Mouse (Mus musculus): Measurements from ENCODE around the gene Sf1.
A peak's percentile ranks its signal among the peaks of the same experiment; 100 is the strongest.

Gene Sf1

GRCm38 (mm10) chr19:6363411-6364240, at the start of gene Sf1:
Gene Sf1, plus strand, starts transcription at chr19:6363690.
- peak; percentile 100 for DNase-seq (ENCODE audit: low spot score in 2 of 2)

- no peak for DNase-seq (ENCODE audit: low spot score in 2 of 2)
These were observed 49.7 kb upstream of the Sf1 start for GRCm38 (mm10) chr19:6313796-6314195.

DNA sequence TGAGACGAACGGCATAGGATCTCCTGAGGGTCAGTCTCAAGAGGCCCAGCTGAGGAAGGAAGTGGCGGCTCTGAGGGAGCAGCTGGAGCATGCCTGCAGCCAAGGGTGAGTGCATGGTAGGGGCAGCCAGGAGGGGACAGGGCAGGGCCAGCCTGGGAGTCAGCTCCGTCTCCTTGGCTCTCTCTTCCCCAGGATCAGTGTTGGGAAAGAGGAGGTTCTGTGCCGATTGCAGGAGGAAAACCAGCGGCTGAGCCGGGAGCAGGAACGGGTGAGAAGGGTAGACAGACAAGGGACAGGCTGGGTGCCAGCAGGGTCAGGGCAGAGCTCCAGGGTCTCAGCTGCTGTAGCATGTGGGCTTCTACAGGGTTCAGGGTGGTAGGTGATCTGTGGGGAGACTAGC, 49.0 kb upstream of the Sf1 start:
- DNase-seq (ENCODE audit: low spot score in 2 of 2) = no peak

DNA sequence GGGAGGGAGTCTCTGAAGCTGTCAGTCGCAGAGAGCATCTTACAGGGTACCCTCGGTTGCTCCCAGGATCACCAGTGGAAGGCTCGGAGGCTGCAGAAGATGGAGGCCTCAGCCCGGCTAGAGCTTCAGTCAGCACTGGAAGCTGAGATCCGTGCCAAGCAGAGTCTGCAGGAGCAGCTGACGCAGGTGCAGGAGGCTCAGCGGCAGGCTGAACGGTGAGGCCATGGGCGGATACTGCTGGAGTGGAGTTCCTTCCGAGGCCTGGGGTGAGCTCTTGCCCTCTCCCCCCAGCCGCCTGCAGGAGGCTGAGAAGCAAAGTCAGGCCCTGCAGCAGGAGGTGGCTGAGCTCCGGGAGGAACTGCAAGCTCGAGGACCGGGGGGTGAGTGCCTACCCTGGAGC, 47.9 kb upstream of the Sf1 start:
- no peak for DNase-seq (ENCODE audit: low spot score in 2 of 2)

DNA sequence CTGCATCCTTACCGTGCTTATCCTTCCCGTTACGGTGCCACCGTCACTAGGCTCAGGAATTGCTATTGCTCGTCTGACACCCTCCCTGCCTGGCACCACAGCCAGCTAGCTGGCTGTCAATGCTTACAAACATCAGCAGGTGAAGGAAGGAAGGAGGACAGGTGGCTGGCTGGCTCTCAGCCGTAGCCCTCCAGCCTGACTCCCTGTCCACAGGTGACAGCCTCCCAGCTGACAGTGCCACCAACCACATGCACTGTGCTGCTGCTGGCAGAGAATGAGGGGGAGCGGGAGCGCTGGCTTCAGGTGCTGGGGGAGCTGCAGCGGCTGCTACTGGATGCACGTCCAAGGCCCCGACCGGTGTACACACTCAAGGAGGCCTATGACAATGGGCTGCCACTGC, 45.3 kb upstream of the Sf1 start:
- no peak for DNase-seq (ENCODE audit: low spot score in 2 of 2)

GRCm38 (mm10) chr19:6321358-6321757, 42.1 kb upstream of the Sf1 start:
- no peak for DNase-seq (ENCODE audit: low spot score in 2 of 2)

DNA sequence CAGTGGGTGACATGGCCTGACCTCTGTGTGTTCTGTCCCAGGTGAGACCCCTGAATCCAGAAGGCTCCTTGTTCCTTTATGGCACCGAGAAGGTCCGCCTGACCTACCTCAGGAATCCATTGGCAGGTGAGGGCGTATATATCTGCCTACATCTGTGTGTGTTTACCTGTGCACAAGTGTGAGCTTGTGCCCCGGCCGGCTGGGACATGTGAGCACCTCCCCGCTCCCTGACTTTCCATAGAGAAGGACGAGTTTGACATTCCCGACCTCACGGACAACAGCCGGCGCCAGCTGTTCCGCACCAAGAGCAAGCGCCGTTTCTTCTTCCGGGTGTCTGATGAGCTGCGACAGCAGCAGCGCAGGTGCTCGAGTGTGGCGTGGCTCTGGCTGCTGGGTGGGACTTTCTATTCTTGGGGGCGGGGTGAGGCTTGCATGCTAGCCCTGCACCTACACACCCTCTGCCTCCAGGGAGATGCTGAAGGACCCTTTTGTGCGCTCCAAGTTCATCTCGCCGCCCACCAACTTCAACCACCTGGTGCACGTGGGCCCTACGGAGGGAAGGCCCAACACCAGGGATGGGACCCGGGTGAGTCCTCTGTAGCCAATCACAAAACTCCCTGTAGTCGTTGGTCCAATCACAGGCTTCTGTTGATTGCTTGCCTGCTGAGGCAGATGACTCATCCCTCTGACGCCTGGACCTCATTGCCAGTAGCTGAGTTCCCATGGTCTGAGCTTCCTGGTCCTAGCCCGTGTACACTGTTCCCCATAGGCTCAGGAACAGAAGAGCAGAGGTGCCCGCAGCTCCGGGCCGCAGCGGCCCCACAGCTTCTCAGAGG, 41.5 kb upstream of the Sf1 start:
- DNase-seq (ENCODE audit: low spot score in 2 of 2) = no peak

GRCm38 (mm10) chr19:6324751-6325150, 38.7 kb upstream of the Sf1 start:
- no peak for DNase-seq (ENCODE audit: low spot score in 2 of 2)

- no peak for DNase-seq (ENCODE audit: low spot score in 2 of 2)
These were observed 32.3 kb upstream of the Sf1 start for GRCm38 (mm10) chr19:6331178-6331577.

- DNase-seq (ENCODE audit: low spot score in 2 of 2) = no peak
These were observed 31.6 kb upstream of the Sf1 start for GRCm38 (mm10) chr19:6331719-6332516.

DNA sequence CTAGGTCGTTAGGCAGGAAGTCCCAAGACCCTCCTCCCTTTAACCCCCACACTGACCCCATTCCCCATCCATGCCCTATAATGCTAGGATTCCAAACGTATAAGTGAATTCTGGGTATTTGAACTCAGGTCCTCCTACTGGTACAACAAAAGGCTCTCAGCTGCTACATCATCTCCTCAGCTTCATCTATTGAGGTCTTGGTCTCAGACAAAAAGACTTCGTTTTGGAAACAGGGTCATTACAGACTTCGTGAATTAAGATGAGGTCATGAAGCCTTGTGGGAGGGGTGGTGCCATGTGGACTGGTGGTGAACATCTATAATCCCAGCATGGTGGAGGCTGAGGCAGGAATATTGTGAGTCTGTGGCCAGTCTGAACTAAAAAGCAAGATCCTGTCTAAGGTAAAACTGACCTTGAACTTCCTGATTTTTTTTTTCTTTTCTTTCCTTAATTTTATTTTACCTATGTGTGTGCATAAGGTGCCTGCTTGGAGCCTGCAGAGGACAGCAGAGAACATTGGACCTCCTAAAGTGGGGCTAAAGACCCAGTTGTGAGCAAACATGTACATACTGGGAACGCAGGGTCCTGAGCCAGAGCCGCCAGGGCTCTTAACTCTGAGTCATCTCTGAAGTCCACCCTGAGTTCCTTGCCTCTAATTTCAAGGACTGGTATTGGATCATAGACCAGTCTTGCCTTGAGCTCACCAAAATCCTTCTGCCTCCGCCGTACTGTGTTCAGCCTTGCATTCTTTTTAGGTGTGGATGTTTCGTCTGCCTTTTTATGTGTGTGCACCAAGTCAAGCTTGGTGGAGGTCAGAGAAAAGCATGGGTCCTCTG, 29.5 kb upstream of the Sf1 start:
- DNase-seq (ENCODE audit: low spot score in 2 of 2) = no peak

DNA sequence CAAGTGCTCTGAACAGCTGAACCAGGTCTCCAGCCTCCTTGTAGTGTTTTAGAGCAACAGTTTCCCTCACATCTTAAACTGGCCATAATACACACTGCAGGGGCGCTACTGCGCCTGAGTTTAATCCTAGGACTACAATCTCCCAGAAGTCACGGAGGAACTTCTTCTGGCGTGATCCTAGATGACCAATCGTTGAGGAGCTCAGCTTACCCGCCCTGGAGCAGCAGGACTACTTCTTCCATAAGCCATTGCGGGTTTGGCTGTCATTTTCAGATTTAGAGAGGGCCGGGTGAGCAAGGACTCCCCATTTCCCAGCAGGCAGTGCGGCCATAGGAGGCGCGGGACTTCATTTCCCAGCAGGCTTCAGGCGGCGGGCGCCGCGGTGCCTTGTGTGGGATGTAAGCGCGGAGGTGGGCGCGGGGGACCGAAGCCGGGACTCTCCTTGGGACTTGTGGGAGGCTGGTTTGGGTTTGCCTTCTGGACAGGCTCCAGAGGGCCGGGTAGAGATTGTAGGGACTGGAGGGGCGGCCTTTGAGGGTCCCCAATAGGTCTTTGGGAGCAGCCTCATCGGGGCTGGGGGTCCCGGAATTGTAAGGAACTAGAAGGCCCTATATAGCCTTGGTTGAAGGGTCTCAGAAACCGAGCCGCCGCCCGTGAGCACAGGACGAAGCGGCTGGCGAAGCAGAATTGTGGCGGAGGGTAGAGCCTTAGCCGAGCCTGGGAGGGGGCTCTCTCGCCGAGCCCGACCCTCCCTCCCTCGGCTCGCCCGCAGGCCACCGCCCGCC, 28.6 kb upstream of the Sf1 start, which contains the start of gene Men1:
Gene Men1 (plus strand): TSS at position 307 of the 785 bp plus-strand sequence.
- peak; percentile 97 to 98 for DNase-seq (ENCODE audit: low spot score in 2 of 2)

DNA sequence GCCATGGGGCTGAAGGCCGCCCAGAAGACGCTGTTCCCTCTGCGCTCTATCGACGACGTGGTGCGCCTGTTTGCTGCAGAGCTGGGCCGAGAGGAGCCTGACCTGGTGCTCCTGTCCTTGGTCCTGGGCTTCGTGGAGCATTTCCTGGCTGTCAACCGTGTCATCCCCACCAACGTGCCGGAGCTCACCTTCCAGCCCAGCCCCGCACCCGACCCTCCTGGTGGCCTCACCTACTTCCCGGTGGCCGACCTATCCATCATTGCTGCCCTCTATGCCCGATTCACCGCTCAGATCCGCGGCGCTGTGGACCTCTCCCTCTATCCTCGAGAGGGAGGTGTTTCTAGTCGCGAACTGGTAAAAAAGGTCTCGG, 28.0 kb upstream of the Sf1 start:
- DNase-seq (ENCODE audit: low spot score in 2 of 2) = no peak

GRCm38 (mm10) chr19:6336920-6337319, 26.6 kb upstream of the Sf1 start:
- DNase-seq (ENCODE audit: low spot score in 2 of 2) = no peak

- DNase-seq (ENCODE audit: low spot score in 2 of 2) = no peak
These were observed 25.3 kb upstream of the Sf1 start for GRCm38 (mm10) chr19:6338171-6338570.

DNA sequence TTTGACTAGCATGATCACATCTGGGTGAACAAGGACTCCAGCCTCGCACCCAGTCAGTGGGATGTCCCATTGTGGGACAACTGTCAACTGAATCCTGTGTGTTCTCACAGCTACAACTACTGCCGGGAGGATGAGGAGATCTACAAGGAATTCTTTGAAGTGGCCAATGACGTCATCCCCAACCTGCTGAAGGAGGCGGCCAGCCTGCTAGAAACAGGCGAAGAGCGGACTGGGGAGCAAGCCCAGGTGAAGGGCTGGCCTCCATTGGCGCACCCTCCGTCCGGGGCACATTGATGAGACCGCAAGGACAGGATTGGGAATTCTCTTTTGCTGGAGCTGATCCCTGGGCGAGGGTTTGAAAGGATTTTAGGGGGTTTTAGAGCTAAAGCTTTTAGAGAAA, 24.8 kb upstream of the Sf1 start:
- DNase-seq (ENCODE audit: low spot score in 2 of 2) = no peak

DNA sequence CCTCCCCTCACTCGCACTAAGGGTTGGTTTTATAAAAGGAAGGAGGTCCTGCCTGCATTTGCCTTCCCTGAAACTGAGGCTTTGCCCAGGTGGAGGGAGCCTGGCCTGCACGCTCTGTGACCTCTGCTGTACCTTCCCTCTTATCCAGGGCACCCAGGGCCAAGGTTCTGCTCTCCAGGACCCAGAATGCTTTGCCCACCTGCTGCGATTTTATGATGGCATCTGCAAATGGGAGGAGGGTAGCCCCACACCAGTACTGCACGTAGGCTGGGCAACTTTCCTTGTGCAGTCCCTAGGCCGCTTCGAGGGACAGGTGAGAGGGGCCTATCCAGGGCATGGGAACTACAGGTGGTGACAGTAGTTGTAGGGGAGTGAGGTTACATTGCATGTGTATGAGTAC, 24.3 kb upstream of the Sf1 start:
- no peak for DNase-seq (ENCODE audit: low spot score in 2 of 2)

DNA sequence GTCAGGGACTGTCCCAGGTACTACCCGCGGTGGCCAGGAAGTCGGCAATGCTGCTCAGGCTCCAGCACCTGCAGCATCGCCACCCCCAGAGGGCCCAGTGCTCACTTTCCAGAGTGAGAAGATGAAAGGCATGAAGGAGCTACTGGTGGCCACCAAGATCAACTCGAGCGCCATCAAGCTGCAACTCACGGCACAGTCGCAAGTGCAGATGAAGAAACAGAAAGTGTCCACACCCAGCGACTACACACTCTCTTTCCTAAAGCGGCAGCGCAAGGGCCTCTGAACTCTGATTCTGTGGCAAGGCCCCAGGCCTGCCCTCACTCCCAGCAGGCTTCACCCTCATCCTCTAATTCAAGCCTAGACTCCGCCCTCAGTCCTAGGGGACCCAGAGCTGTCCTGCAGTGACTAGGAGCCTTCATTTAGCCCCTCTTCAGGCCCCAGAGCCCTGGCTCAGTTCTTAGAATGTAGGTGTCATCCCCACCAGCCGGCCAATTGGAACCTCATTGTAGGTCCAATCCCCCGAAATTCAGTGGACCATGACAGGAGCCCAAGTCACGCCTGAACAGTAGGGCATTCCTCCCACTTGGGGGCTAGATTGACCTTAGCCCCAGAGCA, 23.5 kb upstream of the Sf1 start:
- no peak for DNase-seq (ENCODE audit: low spot score in 2 of 2)

- peak in 1 of 2 experiments; percentile 71 for DNase-seq (ENCODE audit: low spot score in 2 of 2)
These were observed 22.7 kb upstream of the Sf1 start, which contains the start of gene Map4k2 for GRCm38 (mm10) chr19:6340524-6341452. Gene Map4k2, plus strand, starts transcription at chr19:6341135.

All from left cerebral cortex, adult 9 months (tissue).